Mouse (Mus musculus): ENCODE results near the gene Hebp2. TPM values are rescaled to one million over a fixed set of nuclear protein-coding genes. Genes with fewer than 3 reads are reported as not detected.

Gene Hebp2
- polyA plus RNA-seq, 1 experiment: not detected

DNA sequence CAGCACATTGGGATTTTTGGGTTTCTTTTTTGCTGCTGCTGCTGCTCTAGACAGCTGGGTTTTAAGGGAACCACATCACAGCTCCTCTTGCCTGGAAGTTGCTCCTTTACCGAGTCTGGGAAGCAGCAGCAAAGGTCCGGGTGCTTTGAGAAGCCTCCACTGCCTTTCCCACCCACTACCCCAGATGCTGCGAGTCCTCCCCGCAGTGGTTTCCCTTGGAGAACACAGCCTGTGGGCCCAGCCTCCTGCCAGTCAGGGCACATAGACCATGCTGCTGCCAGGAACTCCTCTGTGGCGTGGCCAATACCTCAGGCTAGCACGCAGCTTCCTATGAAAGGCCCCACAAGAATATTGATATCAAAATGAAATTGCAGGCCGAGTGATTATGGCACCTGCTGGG, 48.8 kb downstream of the Hebp2 start:
- Histone ChIP-seq H3K4me3 (ENCODE audit: insufficient read depth, low read depth, low read length) (no peak overlapping the region), H3K27ac (ENCODE audit: insufficient read depth, low read depth, low read length) (no peak overlapping the region), H3K4me1 (ENCODE audit: control insufficient read depth, insufficient read depth, low read length) (peaks cover 6% of the 10 kb centered on the region)
- TF ChIP-seq CTCF (IDR thresholded peaks at IDR 0.05; ENCODE audit: insufficient read depth, low read depth, low read length): no peak
- no peak for TF ChIP-seq POLR2A (IDR thresholded peaks at IDR 0.05; ENCODE audit: insufficient read depth, low read depth, low read length)
- 43% methylated on average over 7 of the region's 7 CpGs for WGBS

DNA sequence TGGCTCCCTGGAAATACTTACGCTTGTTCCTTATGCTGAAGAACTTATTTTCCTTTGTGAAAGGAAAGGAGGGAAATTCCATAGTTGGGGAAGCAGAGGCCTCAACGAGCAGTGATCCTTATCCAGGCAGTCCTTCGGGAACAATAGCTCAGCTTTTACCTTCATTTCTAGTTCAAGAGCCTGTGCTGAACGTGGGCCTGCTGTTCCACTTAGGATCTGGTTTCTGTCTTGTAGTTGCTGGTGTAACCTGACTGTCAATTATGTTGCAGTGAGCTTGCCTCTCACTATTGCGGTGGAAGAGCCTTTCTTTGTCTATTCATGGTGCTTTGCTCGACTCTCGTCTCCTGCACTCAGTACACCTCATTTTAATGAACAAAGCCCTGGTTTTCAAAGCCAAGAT, 51.6 kb downstream of the Hebp2 start:
- TF ChIP-seq POLR2A (IDR thresholded peaks at IDR 0.05; ENCODE audit: insufficient read depth, low read depth, low read length) (no peak), CTCF (IDR thresholded peaks at IDR 0.05; ENCODE audit: insufficient read depth, low read depth, low read length) (no peak)
- H3K27ac ChIP-seq (ENCODE audit: insufficient read depth, low read depth, low read length): no peak overlapping the region
- 72% methylated on average over 7 of the region's 7 CpGs for WGBS

DNA sequence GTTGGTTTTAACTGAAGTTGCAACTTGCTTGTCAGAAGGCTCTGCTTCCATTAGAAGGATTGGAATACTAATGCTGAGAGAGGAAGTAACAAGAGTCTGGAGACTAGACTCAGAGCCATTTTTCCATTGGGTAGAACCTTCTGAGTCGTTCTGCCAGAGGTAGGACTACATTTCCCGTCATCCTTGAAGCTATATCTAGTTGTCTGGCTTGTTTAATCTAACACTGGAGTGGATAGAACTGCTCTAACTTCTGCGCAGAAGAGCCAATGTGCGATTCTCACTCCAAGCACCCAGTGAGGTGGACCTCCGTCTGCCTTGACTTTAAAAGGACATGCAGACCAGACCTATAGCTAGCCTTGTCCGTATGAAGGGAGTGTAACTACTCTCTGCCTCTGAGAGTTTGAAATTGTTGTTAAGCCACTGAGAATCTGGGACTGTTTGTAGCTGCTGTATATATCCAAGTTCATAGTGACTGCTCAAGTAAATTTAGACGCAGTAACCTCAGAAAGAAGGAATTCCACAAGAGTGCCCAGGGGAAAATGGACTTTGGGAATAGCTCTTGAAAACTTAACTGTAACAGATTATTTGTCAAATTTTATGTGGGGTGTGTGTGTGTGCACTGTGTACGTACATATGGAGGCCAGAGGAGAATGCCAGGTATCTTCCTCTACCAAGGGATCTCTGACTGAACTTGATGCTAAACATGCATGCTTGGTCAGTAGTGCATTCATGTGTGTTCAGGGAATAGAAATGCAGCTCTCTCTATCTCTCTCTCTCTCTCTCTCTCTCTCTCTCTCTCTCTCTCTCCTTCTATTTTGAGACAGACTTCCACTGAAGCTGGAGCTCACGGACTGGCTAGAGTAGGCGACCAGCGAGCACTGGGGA, 52.6 kb downstream of the Hebp2 start:
- Histone ChIP-seq H3K4me1 (ENCODE audit: control insufficient read depth, insufficient read depth, low read length) (peaks cover 6% of the 10 kb centered on the region), H3K4me3 (ENCODE audit: insufficient read depth, low read depth, low read length) (no peak overlapping the region), H3K27ac (ENCODE audit: insufficient read depth, low read depth, low read length) (no peak overlapping the region)
- TF ChIP-seq POLR2A (IDR thresholded peaks at IDR 0.05; ENCODE audit: insufficient read depth, low read depth, low read length) (no peak), CTCF (IDR thresholded peaks at IDR 0.05; ENCODE audit: insufficient read depth, low read depth, low read length) (no peak)
- 93% methylated on average over 11 of the region's 11 CpGs for WGBS

More for the DNA sequence above, 51.6 kb downstream of the Hebp2 start:
- peaks cover 6% of the 10 kb centered on the region for H3K4me1 ChIP-seq (ENCODE audit: control insufficient read depth, insufficient read depth, low read length)
- H3K4me3 ChIP-seq (ENCODE audit: insufficient read depth, low read depth, low read length): no peak overlapping the region

DNA sequence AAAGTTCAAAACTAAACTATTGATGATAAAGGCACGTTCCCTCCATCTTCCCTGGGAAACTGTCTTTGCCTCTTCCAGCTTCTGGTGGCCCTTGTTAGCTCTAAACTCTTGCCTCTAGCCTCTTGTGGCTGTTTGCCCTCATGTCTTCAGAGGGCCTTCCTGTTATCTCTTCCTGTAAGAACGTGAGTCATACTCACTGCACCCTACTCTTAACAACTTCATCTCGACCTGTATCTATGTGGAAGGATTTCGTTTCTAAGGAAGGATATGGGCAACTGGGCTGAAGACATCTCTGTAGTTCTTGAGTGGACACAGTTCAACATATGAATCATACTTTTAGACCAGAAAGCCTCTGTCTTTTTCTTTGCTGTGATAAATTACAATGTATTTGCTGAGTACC, 53.9 kb downstream of the Hebp2 start:
- 83% methylated on average over 4 of the region's 4 CpGs for WGBS
- Histone ChIP-seq H3K27ac (ENCODE audit: insufficient read depth, low read depth, low read length) (no peak overlapping the region), H3K4me1 (ENCODE audit: control insufficient read depth, insufficient read depth, low read length) (peaks cover 2% of the 10 kb centered on the region; the same call in 1 of the 2 replicates), H3K4me3 (ENCODE audit: insufficient read depth, low read depth, low read length) (no peak overlapping the region)
- TF ChIP-seq POLR2A (IDR thresholded peaks at IDR 0.05; ENCODE audit: insufficient read depth, low read depth, low read length) (no peak), CTCF (IDR thresholded peaks at IDR 0.05; ENCODE audit: insufficient read depth, low read depth, low read length) (no peak)

DNA sequence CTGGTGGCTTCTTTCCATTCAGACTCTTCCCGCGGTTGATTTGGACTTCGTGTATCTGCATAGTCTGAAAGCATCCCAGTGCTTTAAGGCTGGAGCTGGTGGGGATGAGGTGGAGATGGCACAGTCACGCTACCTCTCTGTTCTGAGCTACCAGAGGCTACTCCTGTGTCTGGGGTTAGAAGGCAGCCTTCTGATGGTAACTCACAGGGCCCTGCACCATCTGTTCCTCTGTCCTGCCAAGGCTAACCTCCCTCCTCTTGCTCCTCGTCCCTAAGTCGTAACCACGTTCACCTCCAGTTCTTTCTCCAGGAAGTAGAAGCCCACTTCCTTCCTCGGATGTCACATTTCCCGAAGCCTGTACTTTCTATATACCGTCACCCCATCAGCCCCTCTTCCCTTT, 55.9 kb downstream of the Hebp2 start:
- no peak for TF ChIP-seq CTCF (IDR thresholded peaks at IDR 0.05; ENCODE audit: insufficient read depth, low read depth, low read length)
- TF ChIP-seq POLR2A (IDR thresholded peaks at IDR 0.05; ENCODE audit: insufficient read depth, low read depth, low read length): no peak
- WGBS: 92% methylated on average over 10 of the region's 10 CpGs
- H3K27ac ChIP-seq (ENCODE audit: insufficient read depth, low read depth, low read length): no peak overlapping the region
- no peak overlapping the region for H3K4me3 ChIP-seq (ENCODE audit: insufficient read depth, low read depth, low read length)
- no peaks in the 10 kb centered on the region for H3K4me1 ChIP-seq (ENCODE audit: control insufficient read depth, insufficient read depth, low read length)

Other genes starting within 250 kb of the Hebp2 start
- not detected in 2 replicates for gene Nhsl1, start 227.1 kb downstream of the Hebp2 start, polyA plus RNA-seq (2012; ENCODE audit: insufficient read depth, insufficient read length, low replicate concordance, missing spikeins)
- 41.7 TPM in 1 of 2 replicates, not detected in the other for gene Arfgef3, start 197.9 kb upstream of the Hebp2 start, polyA plus RNA-seq (2012; ENCODE audit: insufficient read depth, insufficient read length, low replicate concordance, missing spikeins)
- not detected in 2 replicates for gene Gm4922, start 240.7 kb upstream of the Hebp2 start, polyA plus RNA-seq (2012; ENCODE audit: insufficient read depth, insufficient read length, low replicate concordance, missing spikeins)